Mouse (Mus musculus) intestine, embryonic 14.5 days (tissue): ENCODE measurements around the gene Bik. TPM values are rescaled to one million over a fixed set of nuclear protein-coding genes. Genes with fewer than 3 reads are reported as not detected.

ENCODE experiments used
- ATAC-seq: fragments of 200-750 bp; cut with Nextera tagmentation; replicated peaks from 2 replicates; pipeline ENCODE4 v1.8.0; 2017; ENCODE audit warnings: low read depth, moderate number of reproducible peaks, moderate TSS enrichment, moderate library complexity; ENCODE audit not compliant: low FRiP score, low TSS enrichment
- DNase-seq: peaks from one replicate; pipeline ENCODE4 v3.0.0-alpha.2; 2018; ENCODE audit warnings: low spot score
- H3K27ac ChIP-seq: fragments of 300-500 bp; sonication (generic); 2 replicates; pipeline ENCODE4 v1.5.1; 2014; ENCODE audit warnings: low read depth, mild to moderate bottlenecking, control low read depth
- H3K27me3 ChIP-seq: fragments of 300-500 bp; sonication (generic); replicated peaks from 2 replicates; pipeline ENCODE4 v1.6.1; 2014; ENCODE audit warnings: low read length, control low read depth; ENCODE audit not compliant: control insufficient read depth, insufficient read depth
- H3K36me3 ChIP-seq: fragments of 300-500 bp; sonication (generic); 2 replicates; pipeline ENCODE4 v1.6.1; 2014; ENCODE audit warnings: low read length, control low read depth; ENCODE audit not compliant: control insufficient read depth, insufficient read depth
- H3K4me1 ChIP-seq: fragments of 300-500 bp; sonication (generic); replicated peaks from 2 replicates; pipeline ENCODE4 v1.6.1; 2014; ENCODE audit warnings: low read length, control low read depth, mixed read lengths; ENCODE audit not compliant: control insufficient read depth, insufficient read depth
- H3K4me2 ChIP-seq: fragments of 300-500 bp; sonication (generic); 2 replicates; pipeline ENCODE4 v1.6.1; 2014; ENCODE audit warnings: low read length
- H3K4me3 ChIP-seq: fragments of 300-500 bp; sonication (generic); 2 replicates; pipeline ENCODE4 v1.5.1; 2014; ENCODE audit warnings: low read depth, low read length, control low read depth, mixed read lengths
- H3K9ac ChIP-seq: fragments of 300-500 bp; sonication (generic); 2 replicates; pipeline ENCODE4 v1.6.1; 2014; ENCODE audit warnings: mild to moderate bottlenecking, low read length
- H3K9me3 ChIP-seq: fragments of 300-500 bp; sonication (generic); 2 replicates; pipeline ENCODE4 v1.6.1; 2016; ENCODE audit warnings: low read length, control low read depth; ENCODE audit not compliant: control insufficient read depth
- WGBS: fragments of 180-500 bp; shearing (Covaris S2); extraction: QIAGEN DNeasy Blood & Tissue Kit; methylation state at CpG from one replicate; pipeline ENCODE4 v1.1.7; 2014; 5-methylcytosine and 5-hydroxymethylcytosine counted together
- polyA plus RNA-seq: library from polyadenylated mRNA; unstranded; fragments of >200 nt; fragmentation: Nextera tagmentation; extraction: Ambion mirVana; gene quantifications from 2 replicates; pipeline ENCODE4 v1.2.1, GENCODE M21; 2014

Bik gene
- polyA plus RNA-seq, 1 experiment from 2014 or later: 5.1 TPM

GRCm38 (mm10) chr15:83574731-83575351 is 48.2 kb downstream of the Bik start:
- Histone ChIP-seq H3K36me3 (peaks cover 48% of the 10 kb centered on the region), H3K9ac (no peak overlapping the region), H3K27me3 (no peaks in the 10 kb centered on the region), H3K9me3 (no peaks in the 10 kb centered on the region), H3K4me2 (no peak overlapping the region), H3K4me3 (no peak overlapping the region), H3K27ac (no peak overlapping the region), H3K4me1 (no peaks in the 10 kb centered on the region)
- no peak for DNase-seq
- ATAC-seq: no peak
- WGBS: 69% methylated on average over 6 of the region's 6 CpGs

GRCm38 (mm10) chr15:83575543-83575942 is 48.9 kb downstream of the Bik start:
- no peak overlapping the region for H3K4me3 ChIP-seq
- no peak for DNase-seq
- no peaks in the 10 kb centered on the region for H3K4me1 ChIP-seq
- H3K4me2 ChIP-seq: no peak overlapping the region
- 93% methylated on average over 8 of the region's 8 CpGs for whole genome bisulfite sequencing
- H3K9me3 ChIP-seq: no peaks in the 10 kb centered on the region
- peaks cover 55% of the 10 kb centered on the region for H3K36me3 ChIP-seq
- H3K9ac ChIP-seq: no peak overlapping the region
- no peak overlapping the region for H3K27ac ChIP-seq
- H3K27me3 ChIP-seq: no peaks in the 10 kb centered on the region
- no peak for ATAC-seq

- no peaks in the 10 kb centered on the region for H3K9me3 ChIP-seq
- H3K27ac ChIP-seq: no peak overlapping the region
- no peak for ATAC-seq
- H3K27me3 ChIP-seq: no peaks in the 10 kb centered on the region
- H3K4me2 ChIP-seq: no peak overlapping the region
- H3K4me1 ChIP-seq: no peaks in the 10 kb centered on the region
- 96% methylated on average over 9 of the region's 9 CpGs for WGBS
- DNase-seq: no peak
- peaks cover 66% of the 10 kb centered on the region for H3K36me3 ChIP-seq
- no peak overlapping the region for H3K4me3 ChIP-seq
- no peak overlapping the region for H3K9ac ChIP-seq
Observed at GRCm38 (mm10) chr15:83576651-83577050, 50.0 kb downstream of the Bik start.

- no peak for DNase-seq
- WGBS: 81% methylated on average over 4 of the region's 4 CpGs
- no peak overlapping the region for H3K9ac ChIP-seq
- H3K4me1 ChIP-seq: no peaks in the 10 kb centered on the region
- no peaks in the 10 kb centered on the region for H3K27me3 ChIP-seq
- no peak overlapping the region for H3K4me3 ChIP-seq
- H3K27ac ChIP-seq: no peak overlapping the region
- peaks cover 94% of the 10 kb centered on the region for H3K36me3 ChIP-seq
- 0 out of 2 replicates have a peak, but pooled peaks cover 4% of the 10 kb centered on the region for H3K9me3 ChIP-seq
- no peak for ATAC-seq
- no peak overlapping the region for H3K4me2 ChIP-seq
Observed at GRCm38 (mm10) chr15:83582931-83583330, 56.3 kb downstream of the Bik start.

DNA sequence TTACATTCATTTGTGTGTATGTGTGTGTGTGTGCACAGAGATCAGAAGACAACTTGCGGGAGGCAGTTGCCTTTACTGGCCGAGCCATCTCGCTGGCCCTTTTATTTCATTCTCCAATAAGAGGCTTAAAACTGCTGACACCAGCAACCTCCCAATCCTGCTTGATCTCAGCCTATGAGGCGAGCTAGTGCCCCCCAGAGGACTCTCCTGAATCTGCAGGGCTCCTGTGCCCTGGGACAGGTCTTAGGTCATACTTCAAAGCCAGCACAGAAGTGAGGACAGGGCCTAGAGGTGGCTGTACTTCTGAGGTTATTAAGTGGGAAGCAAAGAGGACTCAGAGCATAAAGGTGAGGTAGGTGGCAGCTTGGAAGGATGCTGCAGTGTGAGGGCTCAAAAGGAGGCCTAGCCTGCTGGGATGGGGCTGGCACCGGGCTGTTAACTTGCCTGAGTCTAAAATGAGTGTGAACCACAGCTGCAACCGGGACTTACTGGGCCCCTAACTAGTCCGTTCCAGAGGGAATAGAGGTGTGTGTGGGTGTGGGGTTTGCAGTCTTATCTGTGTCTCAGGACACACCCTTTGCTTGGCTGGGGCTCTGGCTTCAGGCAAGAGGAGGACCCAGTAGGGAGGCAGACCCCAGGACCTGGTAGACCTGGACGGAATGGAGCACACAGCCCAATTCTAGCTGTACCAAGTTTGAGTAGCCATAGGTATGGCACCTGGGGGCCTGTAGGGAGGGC is 56.9 kb downstream of the Bik start:
- H3K27ac ChIP-seq: no peak overlapping the region
- no peak overlapping the region for H3K9ac ChIP-seq
- H3K4me3 ChIP-seq: no peak overlapping the region
- H3K9me3 ChIP-seq: 0 out of 2 replicates have a peak, but pooled peaks cover 4% of the 10 kb centered on the region
- no peak overlapping the region for H3K4me2 ChIP-seq
- no peak for DNase-seq
- no peaks in the 10 kb centered on the region for H3K4me1 ChIP-seq
- H3K27me3 ChIP-seq: no peaks in the 10 kb centered on the region
- H3K36me3 ChIP-seq: peaks cover 94% of the 10 kb centered on the region
- WGBS: 77% methylated on average over 8 of the region's 8 CpGs
- no peak for ATAC-seq

DNA sequence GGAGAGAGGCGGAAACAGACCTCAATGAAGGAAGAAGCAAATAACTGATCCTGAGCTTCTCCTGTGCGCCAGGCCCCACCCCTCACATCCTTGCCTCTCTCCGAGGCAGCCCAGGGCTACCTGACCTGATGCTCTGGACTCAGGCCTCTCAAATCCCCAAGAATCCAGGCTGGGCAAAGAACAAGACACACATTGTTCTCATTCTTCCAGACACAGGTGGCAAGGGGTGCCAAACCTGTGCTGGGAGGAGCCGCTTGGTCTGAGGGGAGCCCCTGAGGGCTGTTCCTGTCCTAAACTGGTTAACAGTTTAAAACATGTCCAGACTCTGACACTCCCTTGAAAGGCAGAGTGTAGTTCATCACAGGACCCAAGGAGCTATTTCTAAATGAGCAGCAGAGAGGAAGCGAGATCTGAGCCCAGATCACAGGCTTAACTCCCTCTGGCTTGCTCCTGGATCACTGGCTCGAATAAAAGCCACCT is 58.1 kb downstream of the Bik start:
- H3K27ac ChIP-seq: no peak overlapping the region
- H3K4me3 ChIP-seq: no peak overlapping the region
- DNase-seq (no peak), ATAC-seq (no peak)
- H3K36me3 ChIP-seq: peaks cover 82% of the 10 kb centered on the region
- H3K4me2 ChIP-seq: no peak overlapping the region
- H3K9ac ChIP-seq: no peak overlapping the region
- H3K9me3 ChIP-seq: 0 out of 2 replicates have a peak, but pooled peaks cover 4% of the 10 kb centered on the region
- H3K4me1 ChIP-seq: no peaks in the 10 kb centered on the region
- H3K27me3 ChIP-seq: no peaks in the 10 kb centered on the region
- WGBS: 93% methylated on average over 6 of the region's 6 CpGs

- H3K36me3 ChIP-seq: peaks cover 29% of the 10 kb centered on the region
- no peak overlapping the region for H3K4me2 ChIP-seq
- H3K27ac ChIP-seq: no peak overlapping the region
- 87% methylated on average over 4 of the region's 4 CpGs for WGBS
- no peak overlapping the region for H3K4me3 ChIP-seq
- H3K9me3 ChIP-seq: 0 out of 2 replicates have a peak, but pooled peaks cover 2% of the 10 kb centered on the region
- H3K9ac ChIP-seq: no peak overlapping the region
- H3K4me1 ChIP-seq: peaks cover 8% of the 10 kb centered on the region
- ATAC-seq (no peak), DNase-seq (no peak)
- H3K27me3 ChIP-seq: no peaks in the 10 kb centered on the region
Observed at GRCm38 (mm10) chr15:83590841-83591240, 64.2 kb downstream of the Bik start.

DNA sequence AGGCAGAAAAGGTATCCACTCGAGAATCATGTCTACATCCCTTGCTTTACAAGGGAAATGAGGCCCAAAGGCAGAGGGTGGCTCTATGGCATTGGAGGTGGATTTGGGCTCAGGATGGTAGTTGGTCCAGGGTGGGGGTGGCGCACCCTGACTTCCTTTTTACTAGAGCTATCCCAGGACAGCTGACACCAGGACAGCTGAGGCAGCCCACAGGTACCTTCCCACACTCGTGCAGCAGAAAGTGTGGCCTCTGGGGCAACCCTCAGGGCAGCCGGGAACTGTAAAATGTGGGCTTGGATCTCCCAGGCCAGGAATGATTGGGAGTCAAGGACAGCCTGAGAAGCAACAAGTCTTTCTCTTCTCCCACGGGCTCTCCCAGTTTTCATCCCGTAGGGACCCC is 65.1 kb downstream of the Bik start:
- no peak overlapping the region for H3K27ac ChIP-seq
- WGBS: 87% methylated on average over 6 of the region's 6 CpGs
- peaks cover 8% of the 10 kb centered on the region for H3K4me1 ChIP-seq
- ATAC-seq (no peak), DNase-seq (no peak)
- no peaks in the 10 kb centered on the region for H3K9me3 ChIP-seq
- H3K4me2 ChIP-seq: no peak overlapping the region
- H3K27me3 ChIP-seq: no peaks in the 10 kb centered on the region
- no peak overlapping the region for H3K9ac ChIP-seq
- H3K4me3 ChIP-seq: no peak overlapping the region
- peaks cover 20% of the 10 kb centered on the region for H3K36me3 ChIP-seq
